Mouse (Mus musculus) embryonic stem cell, embryonic (primary cell): Measurements from ENCODE around the gene Zbtb11.

Experiments
- CTCF ChIA-PET, 4 experiments: fragments of 300-600 bp in 2 of 4; fragments of 350-600 bp in 2 of 4; sonication (Branson Sonifier 250); formaldehyde crosslinking; loops; one replicate each; lab custom pipeline; 2022; ENCODE audit warnings: inconsistent platforms in 2 of 4; lab: Charles Lee
- POLR2A ChIA-PET, 4 experiments: fragments of 300-600 bp in 2 of 4; fragments of 350-600 bp in 2 of 4; sonication (Branson Sonifier 250); formaldehyde crosslinking; loops; one replicate each; lab custom pipeline; 2022; ENCODE audit warnings: antibody characterized with exemption in 4 of 4, inconsistent platforms in 1 of 4; lab: Charles Lee

The Zbtb11 gene

DNA sequence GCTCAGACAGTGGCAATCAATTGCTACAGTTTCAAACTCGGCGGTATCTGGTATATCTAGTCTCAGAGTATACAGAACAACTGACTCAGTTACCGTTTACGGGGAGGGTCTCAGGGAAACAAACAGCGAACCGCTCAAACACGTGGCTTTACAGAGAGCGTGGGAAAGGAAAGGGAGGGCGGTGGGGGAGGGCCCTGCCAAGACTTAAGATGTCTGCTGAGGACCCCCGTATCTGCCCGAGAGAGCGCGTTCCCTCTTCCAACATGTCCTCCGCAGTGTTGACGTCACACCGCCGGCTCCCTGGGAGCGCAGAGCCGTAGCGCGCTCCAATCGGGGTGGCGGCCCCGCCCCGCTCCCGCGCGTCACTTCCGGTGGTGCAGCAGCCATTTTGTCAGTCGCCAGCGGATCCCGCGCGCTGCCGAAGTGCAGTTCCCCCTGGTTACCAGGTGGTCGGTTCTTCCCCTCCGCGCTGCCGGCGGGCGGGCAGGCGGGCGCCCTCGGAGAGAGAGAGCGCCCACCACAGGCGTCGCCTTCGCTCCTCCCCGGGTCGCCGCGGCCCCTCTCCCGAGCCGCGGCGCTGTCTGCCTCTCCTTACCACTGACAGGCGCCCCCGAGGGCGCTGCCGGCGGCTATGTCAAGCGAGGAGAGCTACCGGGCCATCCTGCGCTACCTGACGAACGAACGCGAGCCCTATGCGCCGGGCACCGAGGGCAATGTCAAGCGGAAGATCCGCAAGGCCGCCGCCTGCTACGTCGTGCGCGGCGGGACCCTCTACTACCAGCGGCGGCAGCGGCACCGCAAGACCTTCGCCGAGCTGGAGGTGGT is at the start of gene Zbtb11:
TSS of gene Zbtb11 (plus strand) at position 453 of the 825 bp plus-strand sequence.
- POLR2A ChIA-PET, result interaction anchor here in 3 of 4 experiments (0.6 to 5.8 kb wide), 34 partner anchors 8 to 172 kb away, joined by 3 to 41 read pairs (median 5); partner anchors contain the start of genes Cep97 (in 2 of the 3), Pcnp (in 2 of the 3), Nxpe3 (in 1 of the 3) and Rpl24 (in 1 of the 3)

DNA sequence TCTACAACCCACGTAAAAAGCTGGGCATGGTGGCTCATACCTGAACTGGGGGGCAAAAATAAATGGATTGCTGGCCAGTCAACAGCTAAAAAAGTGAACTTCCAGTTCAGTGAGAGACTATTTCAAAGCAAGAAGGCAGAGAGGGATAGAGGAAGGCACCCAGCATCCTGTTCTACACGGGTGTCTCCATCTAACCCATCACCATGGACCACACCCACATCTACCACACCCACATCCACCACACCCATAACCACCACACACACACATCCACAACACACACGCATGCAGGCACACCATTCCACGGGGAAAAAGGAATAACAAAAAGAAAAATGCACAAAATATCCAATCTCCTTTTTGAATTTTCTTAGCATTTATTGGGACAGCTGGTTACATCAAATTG is 49.7 kb upstream of the Zbtb11 start:
- ChIA-PET POLR2A (interaction anchor here in 1 of 4 experiments (0.6 kb wide), 1 partner anchor 228 kb away, joined by 7 read pairs; no protein-coding TSS in a partner anchor), CTCF (no interaction called here)

More for the DNA sequence above, at the start of gene Zbtb11:
- CTCF ChIA-PET, result interaction anchor here in 1 of 4 experiments (0.6 kb wide), 1 partner anchor 9 kb away, joined by 15 read pairs; no protein-coding TSS in a partner anchor

DNA sequence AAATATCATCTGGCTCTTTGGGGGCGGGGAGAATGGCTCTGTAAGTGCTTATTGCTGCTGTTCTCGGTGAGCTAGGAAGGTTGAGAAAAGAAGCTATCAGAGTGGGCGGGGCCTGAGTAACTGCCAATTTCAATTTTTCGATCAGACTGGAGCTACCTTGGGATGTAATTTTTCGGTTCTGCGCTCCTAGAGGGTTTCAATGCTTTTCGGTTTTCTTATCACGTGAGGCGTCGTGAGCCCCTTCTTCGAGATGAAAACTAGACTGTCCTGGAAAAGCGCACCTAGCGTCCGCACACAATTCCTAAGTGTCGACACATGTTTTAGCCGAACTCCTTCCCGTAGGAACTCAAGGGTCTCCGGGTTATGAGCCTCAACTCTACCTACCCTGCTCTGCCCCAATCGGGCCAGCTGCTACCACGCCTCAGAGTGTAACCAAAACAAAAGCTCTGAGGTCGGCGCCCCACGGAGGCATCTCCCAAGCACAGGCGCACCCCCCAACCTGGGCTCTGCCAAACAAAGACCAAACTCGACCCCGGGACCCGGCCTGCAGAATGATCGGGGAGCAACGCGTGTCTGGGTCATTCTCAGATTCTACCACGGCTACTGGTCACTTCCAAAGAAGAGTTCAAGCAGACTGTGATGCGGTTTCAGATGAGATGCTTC is 39.9 kb upstream of the Zbtb11 start:
- POLR2A ChIA-PET, result interaction anchor here in 3 of 4 experiments (0.6 to 4.4 kb wide), 16 partner anchors 10 to 182 kb away, joined by 3 to 38 read pairs (median 4); partner anchors contain the start of genes Rpl24 (in 2 of the 3) and Nxpe3 (in 1 of the 3)
- CTCF ChIA-PET, result interaction anchor here in 2 of 4 experiments (0.7 to 1.0 kb wide), 4 partner anchors 31 to 70 kb away, joined by 3 to 9 read pairs (median 4); partner anchors contain the start of gene Nxpe3 (in 1 of the 2)

DNA sequence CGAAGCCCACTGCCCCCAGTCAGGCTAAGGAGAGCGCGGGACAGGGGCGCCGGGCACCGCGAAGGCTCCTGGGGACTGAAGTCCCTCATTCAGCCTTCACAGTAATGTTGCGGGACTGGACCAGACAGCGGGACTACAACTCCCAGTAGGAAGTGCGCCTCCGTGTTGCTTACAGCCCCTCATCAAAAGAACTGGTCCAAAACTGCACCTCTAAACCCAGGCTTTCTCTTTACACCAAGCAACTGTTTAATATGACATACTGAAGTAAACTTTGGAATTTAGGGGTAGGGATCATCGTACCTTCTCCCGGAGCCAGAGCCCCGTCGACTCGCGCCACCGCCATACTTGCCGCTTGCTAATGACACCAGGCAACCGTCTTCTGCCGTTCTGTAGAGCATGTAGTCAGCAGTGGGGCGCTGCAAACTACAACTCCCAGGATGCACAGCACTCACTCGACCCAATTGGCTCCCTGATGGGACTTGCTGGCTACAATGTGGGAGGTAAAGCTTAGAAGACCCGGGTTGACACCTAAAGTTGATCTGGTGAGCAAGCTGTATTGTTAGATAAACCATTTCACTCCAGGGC is 39.1 kb upstream of the Zbtb11 start, which contains the start of gene Cep97:
TSS of gene Cep97 (minus strand) at position 403 of the 585 bp plus-strand sequence.
- ChIA-PET POLR2A (interaction anchor here in 3 of 4 experiments (0.6 to 4.4 kb wide), 25 partner anchors 9 to 1187 kb away, joined by 3 to 38 read pairs (median 4); partner anchors contain the start of genes Rpl24 (in 2 of the 3), Nxpe3 (in 1 of the 3), Pcnp (in 1 of the 3) and Zbtb11 (in 1 of the 3)), CTCF (interaction anchor here in 3 of 4 experiments (0.8 to 1.4 kb wide), 5 partner anchors 18 to 71 kb away, joined by 3 to 5 read pairs (median 4); partner anchors contain the start of gene Nxpe3 (in 1 of the 3))

DNA sequence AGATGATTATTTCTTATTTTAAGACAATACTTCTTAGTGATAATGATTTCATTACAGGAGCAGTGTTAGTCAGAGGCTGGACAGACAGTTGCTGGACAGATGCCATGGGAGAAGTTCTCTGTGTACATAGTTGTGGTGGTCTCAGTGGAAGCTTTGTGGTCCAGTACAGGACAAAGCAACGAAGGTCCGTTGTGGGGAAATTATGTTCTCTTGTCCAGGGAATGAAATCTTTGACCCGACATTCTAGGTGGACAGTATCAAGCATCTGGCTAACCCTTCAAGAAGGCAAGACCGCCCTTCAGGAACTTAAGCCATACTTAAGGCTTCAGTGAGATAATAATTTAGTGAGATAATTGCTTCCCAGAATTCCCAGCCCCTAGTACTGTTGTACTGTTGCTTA is 34.9 kb upstream of the Zbtb11 start:
- CTCF ChIA-PET, result no interaction called here
- POLR2A ChIA-PET, result interaction anchor here in 1 of 4 experiments (1.7 kb wide), 1 partner anchor 31 kb away, joined by 4 read pairs; no protein-coding TSS in a partner anchor

DNA sequence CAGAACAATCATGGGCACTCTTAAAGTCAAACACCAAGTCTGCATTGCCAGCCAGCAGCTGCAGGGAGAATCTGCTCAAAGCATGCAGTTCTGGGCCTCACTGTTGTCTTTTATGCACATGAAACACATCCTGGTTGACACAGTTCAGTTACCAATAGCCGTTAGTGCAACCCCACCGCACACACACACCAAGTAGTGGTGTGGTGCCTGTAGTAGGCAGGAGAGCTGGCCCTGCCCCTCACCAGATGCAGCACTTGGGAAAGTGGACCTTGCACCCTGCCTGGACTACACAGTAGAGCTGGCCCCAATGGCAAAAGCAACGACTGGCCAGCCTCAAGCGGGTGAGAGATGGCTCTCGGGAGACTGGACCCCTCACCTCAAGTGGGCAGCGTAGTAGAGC is 34.0 kb upstream of the Zbtb11 start:
- POLR2A ChIA-PET, result interaction anchor here in 1 of 4 experiments (2.7 kb wide), 1 partner anchor 25 kb away, joined by 10 read pairs; the partner anchor contains the start of gene Rpl24
- CTCF ChIA-PET, result interaction anchor here in 2 of 4 experiments (0.6 to 1.2 kb wide), 3 partner anchors 11 to 25 kb away, joined by 3 to 4 read pairs (median 4); no protein-coding TSS in a partner anchor

DNA sequence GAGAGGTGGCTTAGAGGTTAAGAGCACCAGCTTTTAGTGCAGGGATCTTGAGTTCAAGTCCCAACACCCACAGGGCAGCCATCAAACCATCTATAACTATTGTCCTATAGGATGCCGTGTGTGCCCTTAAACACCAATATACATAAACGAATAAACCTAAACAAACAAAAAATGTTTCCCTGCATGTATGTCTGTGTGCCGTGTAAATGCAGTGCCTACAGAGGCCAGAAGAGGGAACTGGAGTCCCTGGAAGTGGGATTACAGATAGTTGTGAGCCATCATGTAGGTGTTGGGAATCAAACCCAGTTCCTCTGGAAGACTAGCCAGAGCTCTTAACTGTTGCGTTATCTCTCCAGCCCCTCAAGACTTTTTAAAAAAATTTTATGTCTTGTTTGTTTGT is 32.9 kb upstream of the Zbtb11 start:
- CTCF ChIA-PET, result interaction anchor here in 1 of 4 experiments (0.5 kb wide), 1 partner anchor 124 kb away, joined by 3 read pairs; no protein-coding TSS in a partner anchor
- POLR2A ChIA-PET, result interaction anchor here in 1 of 4 experiments (0.6 to 2.7 kb wide), 3 partner anchors 8 to 32 kb away, joined by 3 to 10 read pairs (median 3); partner anchors contain the start of gene Rpl24

DNA sequence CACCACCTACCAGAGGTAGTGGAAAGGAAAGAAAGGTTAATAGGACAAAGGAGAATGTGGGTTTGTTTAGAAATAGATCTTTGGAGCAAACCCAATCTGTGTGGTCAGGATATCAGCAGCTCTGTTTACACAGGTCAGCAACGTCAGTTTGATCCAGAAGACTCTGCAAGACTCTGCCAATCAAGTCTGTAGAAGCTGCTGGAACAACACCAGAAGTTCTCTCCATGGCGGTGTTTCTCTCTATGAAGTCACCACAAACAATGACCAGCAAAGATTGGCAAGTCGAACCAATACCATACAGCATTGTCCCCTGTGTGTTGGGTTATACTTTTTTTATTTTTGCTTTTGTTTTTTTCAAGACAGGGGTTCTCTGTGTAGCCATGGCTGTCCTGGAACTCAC is 26.4 kb upstream of the Zbtb11 start:
- ChIA-PET CTCF (no interaction called here), POLR2A (interaction anchor here in 1 of 4 experiments (1.3 kb wide), 1 partner anchor 18 kb away, joined by 3 read pairs; no protein-coding TSS in a partner anchor)

DNA sequence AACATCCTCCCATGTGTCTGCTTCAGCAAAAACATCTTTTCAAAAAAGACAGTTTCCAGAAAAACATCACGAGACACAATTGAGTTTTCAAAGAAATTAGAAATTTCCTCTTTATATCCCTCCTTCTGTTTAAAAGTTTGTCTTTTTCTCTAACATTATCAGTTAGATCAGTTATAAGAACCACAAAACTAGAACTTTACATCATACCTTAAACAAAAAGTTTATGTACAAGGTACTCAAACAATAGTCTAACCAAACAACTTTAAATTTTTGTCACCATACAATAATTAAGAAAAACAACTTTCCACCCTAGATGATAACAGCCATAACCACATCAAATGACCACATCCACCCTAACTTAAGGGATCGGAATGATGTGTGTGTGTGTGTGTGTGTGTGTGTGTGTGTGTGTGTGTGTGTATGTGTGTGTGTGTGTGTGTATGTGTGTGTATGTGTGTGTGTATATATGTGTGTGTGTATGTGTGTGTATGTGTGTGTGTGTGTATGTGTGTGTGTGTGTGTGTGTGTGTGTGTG is 25.7 kb upstream of the Zbtb11 start:
- POLR2A ChIA-PET, result interaction anchor here in 2 of 4 experiments (0.7 to 1.3 kb wide), 3 partner anchors 19 to 25 kb away, joined by 3 to 6 read pairs (median 4); no protein-coding TSS in a partner anchor
- CTCF ChIA-PET, result interaction anchor here in 1 of 4 experiments (0.6 kb wide), 1 partner anchor 1220 kb away, joined by 4 read pairs; no protein-coding TSS in a partner anchor

DNA sequence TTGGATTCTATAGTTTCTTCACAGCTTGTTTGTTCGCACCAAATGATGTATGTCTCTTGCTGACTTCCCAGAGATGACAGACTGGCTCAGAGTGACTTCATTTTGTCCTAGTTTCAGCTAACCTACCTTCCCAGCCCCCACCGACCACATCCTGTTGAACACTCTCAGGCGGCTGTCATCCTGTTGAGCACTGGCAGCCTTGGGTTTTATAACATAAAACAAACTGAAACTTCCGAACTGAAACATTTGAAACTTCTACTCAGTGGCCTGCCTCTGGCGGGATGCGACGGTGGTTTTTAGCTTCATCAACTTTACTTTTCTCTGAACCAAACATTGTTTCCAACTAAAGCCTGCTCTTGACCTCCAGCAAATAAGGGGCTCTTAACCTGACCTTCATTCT is 24.7 kb upstream of the Zbtb11 start:
- ChIA-PET CTCF (interaction anchor here in 1 of 4 experiments (0.6 kb wide), 1 partner anchor 1219 kb away, joined by 4 read pairs; no protein-coding TSS in a partner anchor), POLR2A (interaction anchor here in 2 of 4 experiments (0.6 to 4.2 kb wide), 4 partner anchors 16 to 24 kb away, joined by 4 to 53 read pairs (median 5); partner anchors contain the start of gene Rpl24 (in 1 of the 2))

DNA sequence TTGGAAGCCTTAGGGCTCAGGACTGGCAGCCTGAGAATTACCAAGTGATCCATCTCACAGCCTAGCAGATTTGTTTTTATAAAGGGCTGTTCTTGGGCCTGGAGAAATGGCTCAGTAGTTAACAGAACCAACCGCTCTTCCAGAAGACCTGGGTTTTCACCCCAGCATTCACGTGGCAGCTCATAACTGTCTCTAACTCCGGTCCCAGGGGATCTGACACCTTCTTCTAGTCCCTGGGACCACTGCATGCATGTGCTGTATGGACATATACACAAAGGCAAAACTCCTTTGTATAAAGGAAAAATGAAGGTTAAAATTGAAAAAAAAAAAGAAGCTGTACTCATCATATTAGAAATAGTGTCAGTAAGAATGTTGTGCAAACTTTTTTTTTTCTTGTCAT is 23.2 kb upstream of the Zbtb11 start:
- CTCF ChIA-PET, result interaction anchor here (0.6 to 2.2 kb wide), 24 partner anchors 8 to 891 kb away, joined by 3 to 24 read pairs (median 4); partner anchors contain the start of genes Rpl24 (in 2 of the 4) and Tfg (in 1 of the 4)

DNA sequence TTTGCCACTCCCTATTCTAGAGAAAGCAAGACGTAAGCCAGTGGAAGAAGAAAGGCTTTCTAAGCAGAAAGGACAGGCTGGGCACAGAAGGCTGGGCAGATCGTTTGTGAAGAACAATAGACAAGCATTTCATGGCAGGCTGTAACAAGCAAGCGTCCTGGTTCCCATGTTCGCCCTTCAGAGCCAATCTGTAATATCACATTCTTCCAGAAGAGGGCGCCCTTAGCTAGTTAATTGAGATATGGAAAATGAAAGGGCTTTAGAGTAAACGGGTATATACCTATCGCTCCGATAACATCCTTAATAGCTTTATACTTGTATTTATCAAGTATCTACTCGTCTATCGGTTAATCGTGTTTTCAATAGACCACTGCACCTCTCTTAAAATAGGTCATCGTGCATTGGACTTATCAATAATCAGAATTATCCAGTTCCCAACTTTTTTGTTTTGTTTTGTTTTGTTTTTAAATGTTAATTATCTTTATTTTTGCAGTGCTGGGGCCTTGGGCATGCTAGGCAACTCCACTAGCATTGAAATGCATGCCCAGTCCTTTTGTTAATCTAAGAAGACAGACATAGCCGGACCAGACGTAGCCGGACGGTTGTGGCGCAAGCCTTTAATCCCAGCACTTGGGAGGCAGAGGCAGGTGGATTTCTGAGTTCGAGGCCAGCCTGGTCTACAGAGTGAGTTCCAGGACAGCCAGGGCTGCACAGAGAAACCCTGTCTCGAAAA is 22.6 kb upstream of the Zbtb11 start:
- ChIA-PET POLR2A (interaction anchor here in 3 of 4 experiments (0.6 to 4.2 kb wide), 20 partner anchors 9 to 1171 kb away, joined by 3 to 53 read pairs (median 4); partner anchors contain the start of genes Rpl24 (in 3 of the 3), Cep97 (in 1 of the 3), Pcnp (in 1 of the 3) and Zbtb11 (in 1 of the 3)), CTCF (interaction anchor here (0.6 to 2.2 kb wide), 29 partner anchors 9 to 891 kb away, joined by 3 to 24 read pairs (median 4); partner anchors contain the start of genes Rpl24 (in 2 of the 4) and Tfg (in 1 of the 4))

More for the DNA sequence above, 23.2 kb upstream of the Zbtb11 start:
- POLR2A ChIA-PET, result interaction anchor here in 3 of 4 experiments (0.6 to 4.2 kb wide), 19 partner anchors 9 to 1172 kb away, joined by 3 to 53 read pairs (median 4); partner anchors contain the start of genes Rpl24 (in 3 of the 3), Cep97 (in 1 of the 3), Pcnp (in 1 of the 3) and Zbtb11 (in 1 of the 3)

DNA sequence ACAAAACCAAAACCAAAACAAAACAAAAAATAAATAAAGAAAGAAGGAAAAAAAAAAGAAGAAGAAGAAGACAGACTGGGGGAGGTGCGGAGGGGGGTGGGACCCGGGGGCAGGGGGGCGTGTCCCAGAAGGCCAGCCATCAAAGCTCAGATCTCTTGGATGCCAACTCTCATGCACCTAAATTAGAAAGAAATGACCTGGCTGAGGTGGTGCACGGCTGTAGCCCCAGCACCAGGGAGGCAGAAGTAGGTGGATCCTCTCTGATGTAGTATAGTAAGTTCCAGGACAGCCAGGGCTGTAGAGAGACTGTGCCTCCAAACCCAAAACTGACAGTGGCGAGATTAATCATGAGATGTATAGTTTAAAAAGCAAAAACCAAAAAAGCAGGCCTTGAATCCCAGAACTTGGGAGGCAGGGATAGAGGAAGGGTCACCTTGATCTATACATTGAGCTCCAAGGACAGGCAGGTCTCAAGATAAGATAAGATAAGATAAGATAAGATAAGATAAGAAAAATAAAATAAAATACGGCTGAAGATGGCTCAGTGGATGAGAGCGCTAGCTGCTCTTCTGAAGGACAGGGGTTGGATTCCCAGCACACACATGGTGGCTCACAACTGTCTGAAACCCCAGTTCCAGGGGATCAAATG is 21.9 kb upstream of the Zbtb11 start:
- CTCF ChIA-PET, result interaction anchor here (0.6 to 2.2 kb wide), 19 partner anchors 12 to 794 kb away, joined by 3 to 24 read pairs (median 4); partner anchors contain the start of gene Rpl24 (in 1 of the 4)
- POLR2A ChIA-PET, result interaction anchor here in 2 of 4 experiments (0.9 to 4.2 kb wide), 11 partner anchors 12 to 193 kb away, joined by 3 to 53 read pairs (median 5); partner anchors contain the start of genes Rpl24 (in 2 of the 2), Cep97 (in 1 of the 2) and Zbtb11 (in 1 of the 2)

DNA sequence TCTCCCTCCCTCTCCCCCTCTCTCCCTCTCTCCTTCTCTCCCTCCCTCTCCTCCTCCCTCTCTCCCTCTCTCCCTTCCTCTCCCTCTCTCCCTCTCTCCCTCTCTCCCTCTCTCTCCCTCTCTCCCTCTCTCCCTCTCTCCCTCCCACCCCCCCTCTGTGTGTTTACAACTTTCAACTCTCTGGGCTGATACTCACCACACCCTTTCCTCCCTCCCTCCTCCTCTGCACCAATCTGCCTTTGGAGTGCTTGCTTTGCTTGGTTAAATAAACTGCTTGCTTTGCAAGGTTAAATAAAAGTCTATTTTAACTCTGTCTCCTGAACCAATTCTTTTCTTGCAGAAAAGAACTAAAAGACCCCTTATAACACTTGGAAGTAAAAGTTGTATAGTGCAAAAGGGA is 20.9 kb upstream of the Zbtb11 start:
- ChIA-PET POLR2A (interaction anchor here in 1 of 4 experiments (2.5 kb wide), 1 partner anchor 14 kb away, joined by 11 read pairs; the partner anchor contains the start of gene Rpl24), CTCF (interaction anchor here in 1 of 4 experiments (0.9 kb wide), 1 partner anchor 12 kb away, joined by 4 read pairs; no protein-coding TSS in a partner anchor)

DNA sequence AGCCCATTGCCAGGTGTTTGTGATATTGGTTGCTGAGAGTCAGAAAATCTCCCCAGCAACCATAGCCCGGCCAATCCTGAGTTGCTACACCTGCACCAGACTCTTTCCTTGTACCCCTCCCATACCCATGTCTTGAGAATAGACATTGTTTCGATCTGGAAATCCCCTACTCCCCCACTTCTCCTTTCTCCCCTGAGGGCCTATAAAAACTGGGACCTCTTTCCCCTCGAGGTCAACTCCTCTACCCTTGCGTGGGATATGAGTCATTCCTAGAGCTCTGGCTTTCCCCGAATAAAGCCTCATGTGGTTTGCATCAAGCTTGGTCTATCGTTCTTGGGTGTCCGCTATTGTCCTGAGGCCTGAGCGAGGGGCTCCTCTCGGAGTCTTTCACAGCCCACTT is 19.5 kb upstream of the Zbtb11 start:
- ChIA-PET POLR2A (interaction anchor here in 3 of 4 experiments (0.7 to 2.5 kb wide), 5 partner anchors 10 to 171 kb away, joined by 3 to 11 read pairs (median 9); partner anchors contain the start of gene Rpl24 (in 1 of the 3)), CTCF (interaction anchor here in 1 of 4 experiments (0.6 to 0.7 kb wide), 2 partner anchors 9 to 10 kb away, joined by 4 read pairs; no protein-coding TSS in a partner anchor)
